Mouse (Mus musculus) CD4-positive naive resting alpha-beta T cell, adult 57 days (primary cell): ENCODE results near the gene Setd5. TPM values are rescaled to one million over a fixed set of nuclear protein-coding genes. Genes with fewer than 3 reads are reported as not detected.

Source experiments
- total RNA-seq: library from RNA; stranded (reverse); gene quantifications from one replicate; pipeline ENCODE4 v1.2.4, GENCODE M21; 2023

Setd5 gene
- 117 TPM for total RNA-seq

GRCm38 (mm10) chr6:113076686-113077516, at the start of gene Setd5:
TSS of gene Setd5 (plus strand) at chr6:113077365.

GRCm38 (mm10) chr6:113046041-113046975, 30.9 kb upstream of the Setd5 start, which contains the start of gene Thumpd3:
TSS of gene Thumpd3 (plus strand) at chr6:113046225.

GRCm38 (mm10) chr6:113194841-113195595, 117.9 kb downstream of the Setd5 start, which contains the start of gene Lhfpl4:
TSS of gene Lhfpl4 (minus strand) at chr6:113195384.

Other genes with a start within 250 kb of the Setd5 start
- 2.2 TPM for gene Srgap3, start 130.1 kb upstream of the Setd5 start, total RNA-seq
- 47.7 TPM for gene Thumpd3, start 31.1 kb upstream of the Setd5 start, total RNA-seq
- gene Lhfpl4, start 118.0 kb downstream of the Setd5 start, total RNA-seq, result 0.44 TPM
- 34.8 TPM for gene Mtmr14, start 160.5 kb downstream of the Setd5 start, total RNA-seq
- 2.9 TPM for gene Cpne9, start 204.9 kb downstream of the Setd5 start, total RNA-seq
- gene Brpf1, start 229.8 kb downstream of the Setd5 start, total RNA-seq, result 75.3 TPM
- gene Ogg1, start 249.6 kb downstream of the Setd5 start, total RNA-seq, result 9.0 TPM